Mouse (Mus musculus) limb, embryonic 13.5 days (tissue): ENCODE measurements around the gene Gm17581. TPM values are rescaled to one million over a fixed set of nuclear protein-coding genes. Genes with fewer than 3 reads are reported as not detected.
"Not testable (repeated sequence)": the region's sequence is repeated elsewhere in the genome, so short reads cannot be mapped to it uniquely, and the experiment has no call there.

Experiments
- ATAC-seq: fragments of 200-750 bp; cut with Nextera tagmentation; 2 replicates; pipeline ENCODE4 v1.8.0; 2017; ENCODE audit warnings: low read depth, moderate number of reproducible peaks, moderate TSS enrichment; ENCODE audit not compliant: low FRiP score
- H3K27ac ChIP-seq: fragments of 300-500 bp; sonication (generic); 2 replicates; pipeline ENCODE4 v1.5.1; 2015; ENCODE audit warnings: inconsistent platforms, mild to moderate bottlenecking, moderate library complexity
- H3K27me3 ChIP-seq: fragments of 300-500 bp; sonication (generic); 2 replicates; pipeline ENCODE4 v1.6.1; 2015; ENCODE audit warnings: mild to moderate bottlenecking, inconsistent platforms
- H3K36me3 ChIP-seq: fragments of 300-500 bp; sonication (generic); 2 replicates; pipeline ENCODE4 v1.6.1; 2015; ENCODE audit warnings: inconsistent platforms, mild to moderate bottlenecking, moderate library complexity
- H3K4me1 ChIP-seq: fragments of 300-500 bp; sonication (generic); 2 replicates; pipeline ENCODE4 v1.6.1; 2015; ENCODE audit warnings: inconsistent platforms
- H3K4me2 ChIP-seq: fragments of 300-500 bp; sonication (generic); replicated peaks from 2 replicates; pipeline ENCODE4 v1.6.1; 2015; ENCODE audit warnings: inconsistent platforms, mild to moderate bottlenecking, moderate library complexity
- H3K4me3 ChIP-seq: fragments of 300-500 bp; sonication (generic); 2 replicates; pipeline ENCODE4 v1.5.1; 2015; ENCODE audit warnings: moderate library complexity, mild to moderate bottlenecking, inconsistent platforms
- H3K9ac ChIP-seq: fragments of 300-500 bp; sonication (generic); 2 replicates; pipeline ENCODE4 v1.6.1; 2015; ENCODE audit warnings: mild to moderate bottlenecking, inconsistent platforms
- H3K9me3 ChIP-seq: fragments of 300-500 bp; sonication (generic); 2 replicates; pipeline ENCODE4 v1.6.1; 2016; ENCODE audit warnings: inconsistent platforms
- WGBS: fragments of 180-500 bp; shearing (Covaris S2); methylation state at CpG from one replicate; pipeline ENCODE4 v1.1.7; 2015; 5-methylcytosine and 5-hydroxymethylcytosine counted together
- polyA plus RNA-seq: library from polyadenylated mRNA; unstranded; fragments of >200 nt; fragmentation: Nextera tagmentation; extraction: Ambion mirVana; gene quantifications from 2 replicates; pipeline ENCODE4 v1.2.1, GENCODE M21; 2015

The Gm17581 gene
- polyA plus RNA-seq = not detected in 2 replicates

DNA sequence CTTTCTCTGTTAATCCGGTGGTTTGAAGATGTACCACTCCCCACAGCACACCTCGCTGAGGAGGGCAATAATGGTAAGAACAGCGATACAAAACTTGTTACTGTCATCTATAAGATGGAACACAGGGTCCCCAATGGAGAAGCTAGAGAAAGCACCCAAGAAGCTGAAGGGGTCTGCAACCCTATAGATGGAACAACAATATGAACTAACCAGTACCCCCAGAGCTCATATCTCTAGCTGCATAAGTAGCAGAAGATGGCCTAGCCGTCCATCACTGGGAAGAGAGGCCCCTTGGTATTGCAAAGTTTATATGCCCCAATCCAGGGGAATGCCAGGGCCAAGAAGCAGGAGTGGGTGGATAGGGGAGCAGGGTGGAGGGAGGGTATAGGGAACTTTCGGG is at the start of gene Gm17581:
Gene Gm17581, minus strand, starts transcription at position 101 of the 400 bp plus-strand sequence.
- H3K36me3 ChIP-seq, H3K27ac ChIP-seq, H3K4me2 ChIP-seq, H3K4me3 ChIP-seq, H3K9ac ChIP-seq, H3K9me3 ChIP-seq, ATAC-seq, H3K4me1 ChIP-seq, H3K27me3 ChIP-seq: not testable (repeated sequence)
- 78% methylated on average over 5 of the region's 5 CpGs for WGBS

DNA sequence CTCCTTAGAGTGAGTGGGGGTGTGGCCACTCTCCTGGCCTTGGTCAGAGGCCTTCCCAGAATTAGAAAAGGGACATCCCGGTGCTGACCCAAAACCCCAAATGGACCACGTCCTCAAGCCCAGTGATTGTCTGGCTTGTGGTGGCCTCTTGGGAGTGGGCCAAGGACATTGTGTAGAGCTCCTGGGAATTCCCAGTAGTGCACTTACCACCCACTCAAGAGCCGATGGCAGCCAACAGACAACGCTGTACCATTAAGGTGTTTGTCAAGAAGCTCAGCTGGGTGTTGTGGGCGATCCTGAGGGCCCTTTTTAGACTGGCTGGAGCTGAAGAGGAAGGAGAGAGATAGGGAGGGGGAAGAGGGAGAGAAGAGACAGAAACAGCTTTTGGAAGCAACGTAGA is 48.9 kb upstream of the Gm17581 start:
- H3K4me1 ChIP-seq = no peaks in the 10 kb centered on the region
- H3K9me3 ChIP-seq = no peaks in the 10 kb centered on the region
- no peak overlapping the region for H3K9ac ChIP-seq
- H3K36me3 ChIP-seq = no peaks in the 10 kb centered on the region
- ATAC-seq = no peak
- peaks cover 17% of the 10 kb centered on the region for H3K27me3 ChIP-seq
- WGBS = 80% methylated on average over 6 of the region's 6 CpGs
- no peak overlapping the region for H3K27ac ChIP-seq
- no peak overlapping the region for H3K4me2 ChIP-seq
- no peak overlapping the region for H3K4me3 ChIP-seq

DNA sequence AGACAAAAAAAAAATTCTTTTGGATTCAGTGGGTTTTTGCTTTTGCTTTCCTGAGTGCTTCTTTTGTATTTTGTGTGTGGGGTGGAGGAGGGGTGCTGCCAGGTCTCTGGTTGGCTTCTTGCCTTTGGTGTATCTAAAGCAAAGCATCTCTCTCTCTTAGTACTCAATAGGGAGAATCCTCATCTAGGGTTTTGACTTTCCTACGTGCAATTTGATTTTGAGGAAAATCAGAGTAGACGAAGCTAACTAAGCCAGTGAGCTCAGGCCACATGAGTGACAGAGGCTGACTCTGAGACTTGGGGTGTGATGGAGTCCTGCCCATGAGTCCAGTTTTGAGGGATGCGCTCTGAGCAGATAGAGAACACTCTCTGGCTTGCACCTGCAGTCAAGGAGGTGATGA is 43.8 kb upstream of the Gm17581 start:
- Histone ChIP-seq H3K9me3 (no peaks in the 10 kb centered on the region), H3K36me3 (no peaks in the 10 kb centered on the region), H3K4me2 (no peak overlapping the region), H3K27ac (no peak overlapping the region), H3K4me1 (peaks cover 8% of the 10 kb centered on the region), H3K9ac (no peak overlapping the region), H3K27me3 (peaks cover 43% of the 10 kb centered on the region), H3K4me3 (no peak overlapping the region)
- WGBS = 82% methylated on average over 3 of the region's 3 CpGs
- no peak for ATAC-seq

GRCm38 (mm10) chr2:155779066-155779465 is 43.4 kb upstream of the Gm17581 start:
- no peaks in the 10 kb centered on the region for H3K36me3 ChIP-seq

GRCm38 (mm10) chr2:155778004-155778403 is 42.3 kb upstream of the Gm17581 start:
- Histone ChIP-seq H3K4me1 (peaks cover 8% of the 10 kb centered on the region), H3K4me3 (no peak overlapping the region), H3K9me3 (no peaks in the 10 kb centered on the region), H3K27ac (no peak overlapping the region), H3K9ac (no peak overlapping the region), H3K4me2 (no peak overlapping the region), H3K27me3 (peaks cover 58% of the 10 kb centered on the region), H3K36me3 (no peaks in the 10 kb centered on the region)
- 70% methylated on average over 6 of the region's 6 CpGs for WGBS
- no peak for ATAC-seq

More at GRCm38 (mm10) chr2:155779066-155779465, 43.4 kb upstream of the Gm17581 start:
- peaks cover 8% of the 10 kb centered on the region for H3K4me1 ChIP-seq
- no peak for ATAC-seq
- no peak overlapping the region for H3K27ac ChIP-seq
- no peaks in the 10 kb centered on the region for H3K9me3 ChIP-seq
- no peak overlapping the region for H3K9ac ChIP-seq
- 41% methylated on average over 7 of the region's 7 CpGs for WGBS
- no peak overlapping the region for H3K4me3 ChIP-seq
- peaks cover 48% of the 10 kb centered on the region for H3K27me3 ChIP-seq
- no peak overlapping the region for H3K4me2 ChIP-seq

DNA sequence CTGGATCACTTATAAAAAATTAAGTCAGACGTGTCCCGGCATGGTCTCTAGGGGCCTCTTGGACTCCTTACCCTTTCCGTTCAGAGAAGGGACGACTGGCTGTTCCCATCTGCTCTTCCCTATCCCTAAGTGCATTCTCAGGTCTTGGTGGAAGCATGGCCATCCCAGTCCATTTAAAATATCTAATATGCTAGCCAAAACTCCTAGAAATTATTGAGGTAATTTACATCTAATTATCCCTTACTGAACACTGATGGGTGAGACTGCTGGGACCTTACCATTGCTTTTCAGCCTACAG is 42.0 kb upstream of the Gm17581 start:
- WGBS = 67% methylated on average over 4 of the region's 4 CpGs
- Histone ChIP-seq H3K9me3 (no peaks in the 10 kb centered on the region), H3K4me3 (no peak overlapping the region), H3K27me3 (peaks cover 62% of the 10 kb centered on the region), H3K4me2 (no peak overlapping the region), H3K9ac (no peak overlapping the region), H3K36me3 (no peaks in the 10 kb centered on the region), H3K4me1 (peaks cover 8% of the 10 kb centered on the region), H3K27ac (no peak overlapping the region)
- ATAC-seq = no peak

- WGBS = 64% methylated on average over 10 of the region's 10 CpGs
- Histone ChIP-seq H3K4me3 (no peak overlapping the region), H3K4me1 (peaks cover 8% of the 10 kb centered on the region), H3K27me3 (peaks cover 68% of the 10 kb centered on the region), H3K27ac (no peak overlapping the region), H3K9ac (no peak overlapping the region), H3K9me3 (no peaks in the 10 kb centered on the region), H3K4me2 (no peak overlapping the region), H3K36me3 (no peaks in the 10 kb centered on the region)
- no peak for ATAC-seq
Observed at GRCm38 (mm10) chr2:155776824-155777687, 41.4 kb upstream of the Gm17581 start.

- H3K9me3 ChIP-seq = no peaks in the 10 kb centered on the region
- no peak overlapping the region for H3K27ac ChIP-seq
- H3K4me3 ChIP-seq = peak overlapping the region; percentile 57
- no peaks in the 10 kb centered on the region for H3K36me3 ChIP-seq
- H3K9ac ChIP-seq = no peak overlapping the region
- peaks cover 8% of the 10 kb centered on the region for H3K4me1 ChIP-seq
- 0 out of 2 replicates have a peak, but pooled peaks have one; percentile 57 for ATAC-seq
- peaks cover 74% of the 10 kb centered on the region for H3K27me3 ChIP-seq
- under 1% methylated on average over 44 of the region's 44 CpGs for WGBS
- H3K4me2 ChIP-seq = peak overlapping the region; percentile 96
Observed at GRCm38 (mm10) chr2:155775685-155776263, 40.1 kb upstream of the Gm17581 start.

DNA sequence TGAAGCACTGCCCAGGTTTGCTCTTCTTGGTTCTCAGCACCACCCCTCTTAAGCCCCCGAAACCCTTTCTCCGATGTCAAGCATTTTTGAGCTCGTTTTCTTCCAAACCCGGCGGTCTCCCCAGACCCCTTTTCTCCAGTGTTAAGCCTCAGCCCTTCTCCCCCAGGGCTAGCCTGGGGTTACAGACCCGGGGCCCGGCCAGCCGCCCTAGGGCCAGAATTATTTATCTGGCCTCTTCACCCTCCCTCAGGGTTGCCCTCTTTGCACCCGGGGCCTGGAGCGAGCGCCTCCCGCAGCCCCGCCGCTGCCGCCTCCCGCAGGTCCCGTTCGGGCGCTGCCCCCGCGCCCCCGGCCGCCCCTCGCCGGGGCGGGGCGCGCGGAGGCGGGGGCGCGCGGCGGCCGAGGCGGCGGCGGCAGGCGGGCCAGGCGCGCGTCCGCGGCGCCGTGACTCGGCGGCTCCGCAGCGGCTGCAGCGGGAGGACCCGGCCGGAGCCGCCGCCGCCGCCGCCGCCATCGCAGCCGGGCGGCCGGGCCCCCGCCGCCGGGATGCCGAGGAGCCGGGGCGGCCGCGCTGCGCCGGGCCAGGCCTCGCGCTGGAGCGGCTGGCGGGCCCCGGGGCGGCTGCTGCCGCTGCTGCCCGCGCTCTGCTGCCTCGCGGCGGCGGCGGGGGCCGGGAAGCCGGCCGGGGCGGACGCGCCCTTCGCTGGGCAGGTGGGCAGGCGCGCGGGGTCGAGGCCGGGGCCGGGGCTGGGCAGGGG is 39.4 kb upstream of the Gm17581 start, which contains the start of gene Mmp24:
Gene Mmp24, plus strand, starts transcription at position 416 of the 758 bp plus-strand sequence.
- ATAC-seq = peak; percentile 57; the same call in 1 of the 2 replicates
- Histone ChIP-seq H3K4me3 (peak within 1 kb of the TSS; percentile 57), H3K4me2 (peak within 1 kb of the TSS; percentile 96), H3K27me3 (peaks cover 74% of the 10 kb centered on the region), H3K36me3 (no peaks in the 10 kb centered on the region), H3K9ac (no peak within 1 kb of the TSS), H3K27ac (no peak within 1 kb of the TSS), H3K4me1 (peaks cover 8% of the 10 kb centered on the region), H3K9me3 (no peaks in the 10 kb centered on the region)
- 3% methylated on average over 37 of the region's 100 CpGs for WGBS

DNA sequence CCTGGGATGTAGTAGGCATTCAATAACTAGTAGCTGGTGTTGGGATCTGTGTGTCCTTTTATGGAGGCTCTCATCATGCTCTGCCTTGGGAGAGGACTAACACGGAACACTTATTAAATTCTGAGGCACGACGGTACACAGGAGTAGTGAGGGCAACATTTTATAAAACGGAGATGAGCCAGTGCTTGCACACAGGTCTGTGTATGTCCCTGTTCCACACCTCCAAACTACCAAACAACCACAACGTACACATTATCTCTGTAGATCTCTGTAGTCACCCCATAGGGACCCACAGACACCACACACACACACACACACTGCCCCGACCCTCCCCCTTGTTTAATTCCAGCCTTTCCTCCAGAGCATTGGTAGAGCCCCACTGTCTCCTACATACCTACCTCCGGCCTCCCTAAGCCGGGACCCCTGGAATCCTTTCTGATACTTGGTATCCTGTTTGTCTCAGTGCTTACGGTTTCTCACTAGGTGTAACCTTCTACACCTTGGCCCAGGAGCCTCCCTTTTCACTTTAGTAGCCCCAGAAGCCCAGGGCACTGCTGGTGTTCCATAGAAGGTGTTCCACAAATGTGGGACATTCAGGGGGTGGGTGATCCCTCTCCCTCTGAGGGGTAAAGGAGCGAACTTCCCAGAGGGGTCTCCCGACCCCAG is 38.7 kb upstream of the Gm17581 start:
- H3K9me3 ChIP-seq = no peaks in the 10 kb centered on the region
- ATAC-seq = no peak
- H3K27me3 ChIP-seq = peaks cover 68% of the 10 kb centered on the region
- H3K9ac ChIP-seq = no peak overlapping the region
- H3K4me2 ChIP-seq = peak overlapping the region; percentile 96
- H3K4me1 ChIP-seq = peaks cover 8% of the 10 kb centered on the region
- H3K4me3 ChIP-seq = peak overlapping the region; percentile 57
- 53% methylated on average over 11 of the region's 11 CpGs for WGBS
- no peaks in the 10 kb centered on the region for H3K36me3 ChIP-seq
- H3K27ac ChIP-seq = no peak overlapping the region

GRCm38 (mm10) chr2:155773664-155774063 is 38.0 kb upstream of the Gm17581 start:
- Histone ChIP-seq H3K27ac (no peak overlapping the region), H3K27me3 (peaks cover 68% of the 10 kb centered on the region)

More at GRCm38 (mm10) chr2:155773664-155774063, 38.0 kb upstream of the Gm17581 start:
- no peak for ATAC-seq
- H3K9me3 ChIP-seq = no peaks in the 10 kb centered on the region
- H3K4me1 ChIP-seq = peaks cover 8% of the 10 kb centered on the region
- no peak overlapping the region for H3K4me3 ChIP-seq
- no peaks in the 10 kb centered on the region for H3K36me3 ChIP-seq
- no peak overlapping the region for H3K9ac ChIP-seq
- WGBS = 63% methylated on average over 4 of the region's 4 CpGs
- H3K4me2 ChIP-seq = no peak overlapping the region
